Mouse (Mus musculus): ENCODE data around the gene Chrm3. TPM values are rescaled to one million over a fixed set of nuclear protein-coding genes. Genes with fewer than 3 reads are reported as not detected.

Gene Chrm3
- polyA plus RNA-seq, 1 experiment from 2014 or later: 2.5 TPM

DNA sequence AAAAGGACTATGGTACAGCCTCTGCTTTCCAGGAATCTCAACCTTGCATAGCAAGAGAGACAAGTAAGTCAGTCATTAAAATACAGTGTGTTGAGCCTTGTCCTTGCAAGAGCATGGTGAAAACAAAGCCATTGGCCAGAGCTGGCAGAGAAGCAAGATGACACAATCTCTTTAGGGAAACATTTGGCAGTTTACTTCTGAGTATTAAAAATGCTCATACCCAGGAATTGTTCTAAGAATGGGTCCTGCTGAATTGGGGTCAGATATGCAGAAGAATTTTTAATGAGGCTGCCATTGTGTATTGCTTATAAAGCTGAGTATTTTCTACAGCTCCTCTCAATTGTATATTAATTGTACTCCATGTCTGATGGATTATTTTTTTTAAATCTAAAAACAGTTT, 50.8 kb downstream of the Chrm3 start:
- no peak for ATAC-seq (ENCODE audit: insufficient number of reproducible peaks, insufficient read depth, low FRiP score, low TSS enrichment, low read depth)
- no peak overlapping the region for H3K27ac ChIP-seq
- H3K27me3 ChIP-seq: no peaks in the 10 kb centered on the region
- no peak overlapping the region for H3K4me2 ChIP-seq
- H3K36me3 ChIP-seq: no peaks in the 10 kb centered on the region
- H3K9me3 ChIP-seq: no peaks in the 10 kb centered on the region
- H3K9ac ChIP-seq (replicated peaks): no peak overlapping the region
- no peak overlapping the region for H3K4me3 ChIP-seq (replicated peaks)
- H3K4me1 ChIP-seq (replicated peaks): no peaks in the 10 kb centered on the region

- Histone ChIP-seq H3K4me1 (replicated peaks) (no peaks in the 10 kb centered on the region), H3K9ac (replicated peaks) (no peak overlapping the region), H3K4me3 (replicated peaks) (no peak overlapping the region), H3K27me3 (no peaks in the 10 kb centered on the region), H3K9me3 (no peaks in the 10 kb centered on the region), H3K27ac (no peak overlapping the region), H3K36me3 (no peaks in the 10 kb centered on the region), H3K4me2 (no peak overlapping the region)
- no peak for ATAC-seq (ENCODE audit: insufficient number of reproducible peaks, insufficient read depth, low FRiP score, low TSS enrichment, low read depth)
- 70% methylated on average over 2 of the region's 2 CpGs for WGBS
Measured at GRCm38 (mm10) chr13:10295160-10295559, 65.5 kb downstream of the Chrm3 start.

- H3K27me3 ChIP-seq: no peaks in the 10 kb centered on the region
- H3K36me3 ChIP-seq: no peaks in the 10 kb centered on the region
- H3K9ac ChIP-seq (replicated peaks): no peak overlapping the region
- H3K4me1 ChIP-seq (replicated peaks): no peaks in the 10 kb centered on the region
- no peak overlapping the region for H3K27ac ChIP-seq
- no peak for ATAC-seq (ENCODE audit: insufficient number of reproducible peaks, insufficient read depth, low FRiP score, low TSS enrichment, low read depth)
- WGBS: 84% methylated on average over 4 of the region's 4 CpGs
- no peak overlapping the region for H3K4me3 ChIP-seq (replicated peaks)
- H3K4me2 ChIP-seq: no peak overlapping the region
- H3K9me3 ChIP-seq: no peaks in the 10 kb centered on the region
Measured at GRCm38 (mm10) chr13:10284331-10284730, 76.3 kb downstream of the Chrm3 start.

DNA sequence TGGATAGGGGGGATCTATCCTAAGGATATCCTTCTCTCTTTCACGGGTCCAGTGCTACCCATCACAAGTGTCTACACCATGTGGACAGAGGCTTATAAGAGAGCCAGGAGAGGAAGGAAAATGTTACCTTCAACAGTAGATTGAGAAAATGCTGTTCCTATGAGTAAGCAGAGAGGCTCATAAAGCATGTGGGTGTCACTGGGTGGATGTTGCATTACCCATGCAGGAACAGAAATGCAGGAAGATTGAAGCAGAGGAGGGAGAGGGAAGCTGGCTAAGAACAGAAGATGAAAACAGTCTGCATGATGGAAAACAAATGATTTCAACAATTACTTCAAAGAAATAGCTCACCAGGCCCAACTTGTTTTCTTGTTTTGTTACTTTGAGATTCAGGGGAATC, 85.7 kb downstream of the Chrm3 start:
- H3K27ac ChIP-seq: no peak overlapping the region
- 87% methylated on average over 1 of the region's 1 CpGs for WGBS
- no peak for ATAC-seq (ENCODE audit: insufficient number of reproducible peaks, insufficient read depth, low FRiP score, low TSS enrichment, low read depth)
- no peaks in the 10 kb centered on the region for H3K27me3 ChIP-seq
- H3K4me1 ChIP-seq (replicated peaks): no peaks in the 10 kb centered on the region
- no peaks in the 10 kb centered on the region for H3K36me3 ChIP-seq
- no peak overlapping the region for H3K9ac ChIP-seq (replicated peaks)
- no peak overlapping the region for H3K4me3 ChIP-seq (replicated peaks)
- H3K9me3 ChIP-seq: no peaks in the 10 kb centered on the region
- no peak overlapping the region for H3K4me2 ChIP-seq

GRCm38 (mm10) chr13:10263784-10264183, 96.9 kb downstream of the Chrm3 start:
- no peak for ATAC-seq (ENCODE audit: insufficient number of reproducible peaks, insufficient read depth, low FRiP score, low TSS enrichment, low read depth)
- Histone ChIP-seq H3K27ac (no peak overlapping the region), H3K27me3 (no peaks in the 10 kb centered on the region), H3K4me1 (replicated peaks) (no peaks in the 10 kb centered on the region), H3K36me3 (no peaks in the 10 kb centered on the region), H3K9ac (replicated peaks) (no peak overlapping the region), H3K9me3 (no peaks in the 10 kb centered on the region), H3K4me3 (replicated peaks) (no peak overlapping the region), H3K4me2 (no peak overlapping the region)
- 80% methylated on average over 3 of the region's 3 CpGs for whole genome bisulfite sequencing

DNA sequence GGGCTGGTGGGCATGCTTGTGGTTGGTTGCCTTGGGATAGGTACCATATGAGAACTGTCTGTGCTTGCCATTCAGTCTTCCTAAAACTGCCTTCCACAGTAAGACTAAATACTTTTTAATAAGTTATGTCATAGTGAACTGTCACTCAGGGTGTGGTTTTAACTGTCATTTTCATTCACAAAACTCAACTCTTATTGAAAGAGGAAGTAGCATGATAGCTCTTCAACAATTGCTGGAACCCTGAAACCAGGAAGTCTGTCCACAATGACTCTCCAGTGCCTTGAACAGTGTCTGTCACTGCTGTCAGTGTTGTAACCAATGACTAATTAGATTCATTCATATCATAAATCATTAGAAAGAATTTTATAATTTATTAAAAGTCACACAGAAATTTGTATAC, 107.6 kb downstream of the Chrm3 start:
- H3K27ac ChIP-seq: no peak overlapping the region
- no peak for ATAC-seq (ENCODE audit: insufficient number of reproducible peaks, insufficient read depth, low FRiP score, low TSS enrichment, low read depth)
- H3K27me3 ChIP-seq: no peaks in the 10 kb centered on the region
- H3K9ac ChIP-seq (replicated peaks): no peak overlapping the region
- no peak overlapping the region for H3K4me3 ChIP-seq (replicated peaks)
- no peaks in the 10 kb centered on the region for H3K36me3 ChIP-seq
- no peak overlapping the region for H3K4me2 ChIP-seq
- H3K4me1 ChIP-seq (replicated peaks): no peaks in the 10 kb centered on the region
- no peaks in the 10 kb centered on the region for H3K9me3 ChIP-seq

GRCm38 (mm10) chr13:10251499-10252179, 109.0 kb downstream of the Chrm3 start:
- no peak for ATAC-seq (ENCODE audit: insufficient number of reproducible peaks, insufficient read depth, low FRiP score, low TSS enrichment, low read depth)
- H3K9ac ChIP-seq (replicated peaks): no peak overlapping the region

GRCm38 (mm10) chr13:10244243-10244998, 116.2 kb downstream of the Chrm3 start:
- H3K4me1 ChIP-seq (replicated peaks): no peaks in the 10 kb centered on the region
- H3K4me3 ChIP-seq (replicated peaks): no peak overlapping the region
- 65% methylated on average over 1 of the region's 1 CpGs for WGBS
- no peak overlapping the region for H3K9ac ChIP-seq (replicated peaks)
- H3K36me3 ChIP-seq: no peaks in the 10 kb centered on the region
- no peaks in the 10 kb centered on the region for H3K9me3 ChIP-seq
- H3K4me2 ChIP-seq: no peak overlapping the region
- no peak for ATAC-seq (ENCODE audit: insufficient number of reproducible peaks, insufficient read depth, low FRiP score, low TSS enrichment, low read depth)
- H3K27me3 ChIP-seq: no peaks in the 10 kb centered on the region
- H3K27ac ChIP-seq: no peak overlapping the region

More at GRCm38 (mm10) chr13:10251499-10252179, 109.0 kb downstream of the Chrm3 start:
- Histone ChIP-seq H3K4me2 (no peak overlapping the region), H3K4me1 (replicated peaks) (no peaks in the 10 kb centered on the region), H3K9me3 (no peaks in the 10 kb centered on the region), H3K4me3 (replicated peaks) (no peak overlapping the region), H3K36me3 (no peaks in the 10 kb centered on the region), H3K27ac (no peak overlapping the region), H3K27me3 (no peaks in the 10 kb centered on the region)
- WGBS: 84% methylated on average over 5 of the region's 5 CpGs

GRCm38 (mm10) chr13:10240238-10240637, 120.4 kb downstream of the Chrm3 start:
- no peak for ATAC-seq (ENCODE audit: insufficient number of reproducible peaks, insufficient read depth, low FRiP score, low TSS enrichment, low read depth)
- H3K4me2 ChIP-seq: no peak overlapping the region
- no peak overlapping the region for H3K9ac ChIP-seq (replicated peaks)
- H3K36me3 ChIP-seq: no peaks in the 10 kb centered on the region
- H3K27me3 ChIP-seq: no peaks in the 10 kb centered on the region
- WGBS: 78% methylated on average over 3 of the region's 3 CpGs
- no peak overlapping the region for H3K27ac ChIP-seq
- no peaks in the 10 kb centered on the region for H3K4me1 ChIP-seq (replicated peaks)
- no peaks in the 10 kb centered on the region for H3K9me3 ChIP-seq
- H3K4me3 ChIP-seq (replicated peaks): no peak overlapping the region

- no peaks in the 10 kb centered on the region for H3K9me3 ChIP-seq
- no peak for ATAC-seq (ENCODE audit: insufficient number of reproducible peaks, insufficient read depth, low FRiP score, low TSS enrichment, low read depth)
- no peaks in the 10 kb centered on the region for H3K4me1 ChIP-seq (replicated peaks)
- H3K27me3 ChIP-seq: no peaks in the 10 kb centered on the region
- H3K4me3 ChIP-seq (replicated peaks): no peak overlapping the region
- H3K9ac ChIP-seq (replicated peaks): no peak overlapping the region
- H3K4me2 ChIP-seq: no peak overlapping the region
- H3K27ac ChIP-seq: no peak overlapping the region
- WGBS: 76% methylated on average over 4 of the region's 4 CpGs
- H3K36me3 ChIP-seq: no peaks in the 10 kb centered on the region
Measured at GRCm38 (mm10) chr13:10239825-10240224, 120.8 kb downstream of the Chrm3 start.

DNA sequence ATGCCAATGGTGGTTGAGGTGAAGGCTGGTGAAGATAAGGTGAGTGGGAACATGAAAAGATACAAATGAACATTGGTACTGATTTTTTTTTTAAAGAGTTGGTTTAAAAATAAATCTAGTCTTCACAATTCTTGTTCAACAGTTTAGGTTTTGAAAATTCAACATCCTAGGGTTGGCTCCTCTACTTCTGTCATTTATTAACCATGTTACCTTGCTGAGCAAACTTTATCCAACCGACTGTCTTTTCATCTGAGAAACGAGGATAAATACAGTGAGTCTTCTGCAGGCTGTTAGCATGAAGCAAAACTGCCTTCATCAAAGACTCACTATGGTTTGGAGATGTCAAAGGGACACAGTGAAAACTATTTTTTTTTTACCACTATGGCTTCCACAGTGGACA, 123.0 kb downstream of the Chrm3 start:
- H3K4me3 ChIP-seq (replicated peaks): no peak overlapping the region
- H3K9me3 ChIP-seq: no peaks in the 10 kb centered on the region
- no peaks in the 10 kb centered on the region for H3K36me3 ChIP-seq
- no peak overlapping the region for H3K4me2 ChIP-seq
- no peaks in the 10 kb centered on the region for H3K4me1 ChIP-seq (replicated peaks)
- 78% methylated on average over 2 of the region's 2 CpGs for WGBS
- ATAC-seq (ENCODE audit: insufficient number of reproducible peaks, insufficient read depth, low FRiP score, low TSS enrichment, low read depth): no peak
- no peak overlapping the region for H3K27ac ChIP-seq
- no peak overlapping the region for H3K9ac ChIP-seq (replicated peaks)
- H3K27me3 ChIP-seq: no peaks in the 10 kb centered on the region

DNA sequence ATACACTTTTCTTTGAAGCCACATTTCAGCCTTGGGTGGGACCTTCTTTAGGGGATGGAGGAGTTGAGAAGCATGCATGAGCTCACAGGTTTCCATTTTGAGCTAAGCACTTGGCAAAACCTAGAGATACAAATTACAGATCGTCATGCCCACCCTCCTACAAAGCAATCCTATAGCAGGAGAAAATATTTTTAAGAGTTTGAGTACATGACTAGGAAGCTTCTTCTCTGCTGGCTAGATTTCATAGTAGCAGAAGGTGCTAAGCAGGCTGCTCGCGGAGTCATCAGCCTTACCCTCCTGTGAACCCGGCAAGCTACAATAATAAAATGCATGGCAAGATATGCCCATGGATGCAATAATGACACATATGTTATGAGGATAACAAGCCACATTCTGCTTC, 124.4 kb downstream of the Chrm3 start:
- Histone ChIP-seq H3K27ac (no peak overlapping the region), H3K4me3 (replicated peaks) (no peak overlapping the region), H3K4me2 (no peak overlapping the region), H3K9me3 (no peaks in the 10 kb centered on the region), H3K36me3 (no peaks in the 10 kb centered on the region), H3K4me1 (replicated peaks) (no peaks in the 10 kb centered on the region), H3K27me3 (no peaks in the 10 kb centered on the region), H3K9ac (replicated peaks) (no peak overlapping the region)
- ATAC-seq (ENCODE audit: insufficient number of reproducible peaks, insufficient read depth, low FRiP score, low TSS enrichment, low read depth): no peak
- 89% methylated on average over 4 of the region's 4 CpGs for WGBS

Data from limb, embryonic 12.5 days (tissue).